In genomic region chr1:134458139-134458727, GRCm38 (mm10) we compare ENCODE assay signal across 27 mouse cellular contexts. TPM values are rescaled to one million over a fixed set of nuclear protein-coding genes. Genes with fewer than 3 reads are reported as not detected.
A peak's percentile ranks its signal among the peaks of the same experiment; 100 is the strongest.
DNase-seq lines count a peak whose midpoint lies in the region; ATAC-seq and TF ChIP-seq lines count a peak whose summit lies in the region.
"Had no signal": no experiment of that assay in that cellular context is flagged by ENCODE, and none has a peak within 500 bp of the region (broad histone marks: within the 10 kb centered on the region; RNA-seq: fewer than 3 reads in every experiment).

No protein-coding gene starts in this region.

- no peaks in the 10 kb centered on the region for H3K9me3 ChIP-seq in liver, embryonic 12.5 days (replicated peaks)
- H3K9me3 ChIP-seq in liver, embryonic 11.5 days (ENCODE audit: control insufficient read depth, low read length), result no peaks in the 10 kb centered on the region
- no peaks in the 10 kb centered on the region for H3K9me3 ChIP-seq in liver, embryonic 14.5 days (ENCODE audit: control insufficient read depth, low read length)
- H3K9me3 ChIP-seq in megakaryocyte, embryonic 14.5 days, result no peaks in the 10 kb centered on the region
- no peaks in the 10 kb centered on the region for H3K9me3 ChIP-seq in forebrain, embryonic 11.5 days (ENCODE audit: control insufficient read depth, low read length)
- H3K9me3 ChIP-seq: embryonic facial prominence, embryonic 15.5 days; forebrain, embryonic 13.5 days; heart, embryonic 10.5 days; heart, embryonic 15.5 days; hindbrain, embryonic 12.5 days; neural tube, embryonic 12.5 days had no signal

- WGBS in liver, embryonic 12.5 days (ENCODE audit: insufficient replicate concordance), result 81% methylated on average over 7 of the region's 7 CpGs
- 84% methylated on average over 7 of the region's 7 CpGs for WGBS in liver, embryonic 11.5 days
- WGBS in liver, embryonic 14.5 days (ENCODE audit: insufficient replicate concordance), result 80% methylated on average over 7 of the region's 7 CpGs
- WGBS in forebrain, embryonic 11.5 days, result 93% methylated on average over 7 of the region's 7 CpGs

- TF ChIP-seq EP300 in liver, embryonic 14.5 days (IDR thresholded peaks at IDR 0.05; ENCODE audit: low read depth), result no peak

- H3K4me1 ChIP-seq in liver, embryonic 12.5 days, result peaks cover 75% of the 10 kb centered on the region
- peaks cover 17% of the 10 kb centered on the region for H3K4me1 ChIP-seq in liver, embryonic 11.5 days (replicated peaks; ENCODE audit: control insufficient read depth, insufficient read depth, low read length)
- peaks cover 33 to 34% of the 10 kb centered on the region in 2 experiments for H3K4me1 ChIP-seq in liver, embryonic 14.5 days (replicated peaks; ENCODE audit: control insufficient read depth in 2 of 2, insufficient read depth in 2 of 2, low read length in 1 of 2)
- peaks cover 43% of the 10 kb centered on the region for H3K4me1 ChIP-seq in megakaryocyte, embryonic 14.5 days
- peaks cover 3% of the 10 kb centered on the region; the same call in 1 of the 2 replicates for H3K4me1 ChIP-seq in forebrain, embryonic 11.5 days (replicated peaks; ENCODE audit: control insufficient read depth, insufficient read depth, low read length)

- no peak overlapping the region for H3K4me3 ChIP-seq in liver, embryonic 12.5 days
- H3K4me3 ChIP-seq in liver, embryonic 11.5 days (ENCODE audit: low read depth, low read length), result no peak overlapping the region
- H3K4me3 ChIP-seq in liver, embryonic 14.5 days (ENCODE audit: insufficient read depth in 1 of 2, low read depth in 2 of 2, low read length in 2 of 2), result no peak overlapping the region
- H3K4me3 ChIP-seq in megakaryocyte, embryonic 14.5 days (replicated peaks), result peak overlapping the region; percentile 17
- no peak overlapping the region for H3K4me3 ChIP-seq in left cerebral cortex, adult 2 months
- no peak overlapping the region for H3K4me3 ChIP-seq in forebrain, embryonic 11.5 days (ENCODE audit: low read depth, low read length)
- H3K4me3 ChIP-seq: embryonic facial prominence, embryonic 15.5 days; forebrain, embryonic 13.5 days; heart, embryonic 10.5 days; heart, embryonic 15.5 days; hindbrain, embryonic 12.5 days; neural tube, embryonic 12.5 days had no signal

- 0 out of 2 replicates have a peak, but pooled peaks cover 5% of the 10 kb centered on the region for H3K27me3 ChIP-seq in liver, embryonic 12.5 days (replicated peaks)
- H3K27me3 ChIP-seq in liver, embryonic 11.5 days (replicated peaks; ENCODE audit: control insufficient read depth, insufficient read depth, low read length), result no peaks in the 10 kb centered on the region
- H3K27me3 ChIP-seq in liver, embryonic 14.5 days (ENCODE audit: control insufficient read depth, insufficient read depth, low read length), result no peaks in the 10 kb centered on the region
- H3K27me3 ChIP-seq in megakaryocyte, embryonic 14.5 days (replicated peaks), result no peaks in the 10 kb centered on the region
- no peaks in the 10 kb centered on the region for H3K27me3 ChIP-seq in forebrain, embryonic 11.5 days (ENCODE audit: control insufficient read depth, insufficient read depth, low read length)
- H3K27me3 ChIP-seq: embryonic facial prominence, embryonic 15.5 days; forebrain, embryonic 13.5 days; heart, embryonic 15.5 days; hindbrain, embryonic 12.5 days; neural tube, embryonic 12.5 days had no signal

- H3K4me2 ChIP-seq in liver, embryonic 12.5 days, result no peak overlapping the region
- H3K4me2 ChIP-seq in liver, embryonic 11.5 days, result no peak overlapping the region
- H3K4me2 ChIP-seq in liver, embryonic 14.5 days (ENCODE audit: low read depth), result peak overlapping the region; percentile 80
- no peak overlapping the region for H3K4me2 ChIP-seq in forebrain, embryonic 11.5 days (ENCODE audit: low read depth, low read length, severe bottlenecking)
- H3K4me2 ChIP-seq: embryonic facial prominence, embryonic 15.5 days; forebrain, embryonic 13.5 days; heart, embryonic 15.5 days; hindbrain, embryonic 12.5 days; neural tube, embryonic 12.5 days had no signal

- DNase-seq in liver, embryonic 11.5 days (ENCODE audit: low spot score), result no peak
- peak; percentile 38 for DNase-seq in R1 (ENCODE audit: low read depth, low spot score)
- DNase-seq in liver, embryonic 14.5 days (ENCODE audit: low read depth in 3 of 3, low spot score in 3 of 3), result no peak
- no peak for DNase-seq in embryo, embryonic 10.5 days (ENCODE audit: low spot score)
- DNase-seq in left cerebral cortex, adult 2 months (ENCODE audit: extremely low spot score in 1 of 2, low spot score in 2 of 2), result no peak
- DNase-seq in forebrain, embryonic 11.5 days (ENCODE audit: low spot score), result no peak
- DNase-seq: adrenal gland, adult 8-10 months; cerebellum, adult 8-10 months; cerebellum, postnatal 25 days; gastrocnemius, postnatal 10 days; kidney, adult 9 months; kidney, postnatal 10 days; layer of hippocampus, postnatal 36 days; lung, adult 2 months; midbrain, embryonic 14.5 days; right cerebral cortex, adult 18-20 months; spleen, adult 18-20 months; thymus, postnatal 14 days had no signal

- H3K9ac ChIP-seq in liver, embryonic 12.5 days, result no peak overlapping the region
- H3K9ac ChIP-seq in liver, embryonic 11.5 days (ENCODE audit: low read depth, low read length), result no peak overlapping the region
- H3K9ac ChIP-seq in liver, embryonic 14.5 days (replicated peaks), result no peak overlapping the region
- no peak overlapping the region for H3K9ac ChIP-seq in forebrain, embryonic 11.5 days (ENCODE audit: low read length)
- H3K9ac ChIP-seq: embryonic facial prominence, embryonic 15.5 days; forebrain, embryonic 13.5 days; heart, embryonic 15.5 days; hindbrain, embryonic 12.5 days; neural tube, embryonic 12.5 days had no signal

- intact Hi-C loops in left cerebral cortex, adult 2 months (cut with DNase I), result loop anchor here (5.0 kb wide), 1 partner anchor 34 kb away; the partner anchor contains the start of gene Rabif

- peaks cover 53% of the 10 kb centered on the region for H3K36me3 ChIP-seq in liver, embryonic 12.5 days
- H3K36me3 ChIP-seq in liver, embryonic 11.5 days (ENCODE audit: control insufficient read depth, insufficient read depth, low read length), result peaks cover 16% of the 10 kb centered on the region
- H3K36me3 ChIP-seq in liver, embryonic 14.5 days (replicated peaks; ENCODE audit: control insufficient read depth, insufficient read depth, low read depth), result peaks cover 42% of the 10 kb centered on the region
- H3K36me3 ChIP-seq in megakaryocyte, embryonic 14.5 days (replicated peaks; ENCODE audit: low read length), result peaks cover 33% of the 10 kb centered on the region
- H3K36me3 ChIP-seq in forebrain, embryonic 11.5 days (ENCODE audit: control insufficient read depth, insufficient read depth, low read length), result no peaks in the 10 kb centered on the region

- peak overlapping the region; percentile 63 for H3K27ac ChIP-seq in liver, embryonic 12.5 days
- no peak overlapping the region for H3K27ac ChIP-seq in liver, embryonic 11.5 days (ENCODE audit: low read depth, low read length)
- H3K27ac ChIP-seq in liver, embryonic 14.5 days, result peak overlapping the region; percentile 29; the same call in 1 of the 2 replicates
- H3K27ac ChIP-seq in left cerebral cortex, adult 2 months, result no peak overlapping the region
- no peak overlapping the region for H3K27ac ChIP-seq in forebrain, embryonic 11.5 days (ENCODE audit: low read depth, low read length)
- H3K27ac ChIP-seq: embryonic facial prominence, embryonic 15.5 days; forebrain, embryonic 13.5 days; heart, embryonic 10.5 days; heart, embryonic 15.5 days; hindbrain, embryonic 12.5 days; neural tube, embryonic 12.5 days had no signal

- no peak for TF ChIP-seq CTCF in liver, embryonic 14.5 days (IDR thresholded peaks at IDR 0.05; ENCODE audit: low read depth)
- no peak for TF ChIP-seq CTCF in left cerebral cortex, adult 2 months (IDR thresholded peaks at IDR 0.05)

- ATAC-seq in liver, embryonic 12.5 days, result no peak
- ATAC-seq in liver, embryonic 11.5 days (replicated peaks; ENCODE audit: low FRiP score), result no peak
- no peak for ATAC-seq in liver, embryonic 14.5 days (ENCODE audit: insufficient read depth)
- no peak for ATAC-seq in forebrain, embryonic 11.5 days (replicated peaks; ENCODE audit: low FRiP score)
- ATAC-seq: forebrain, embryonic 13.5 days; intestine, embryonic 16.5 days had no signal

RNA-seq across cellular contexts. Expression of gene Klhl12, which starts 2.9 kb away (rescaled TPM):
- polyA plus RNA-seq in liver, embryonic 12.5 days (2016; fragmentation: Nextera tagmentation; extraction: Ambion mirVana), result 40.2 and 41.7 TPM in 2 replicates
- 44.5 and 46.0 TPM in 2 replicates for polyA plus RNA-seq in liver, embryonic 11.5 days (2014; fragmentation: Nextera tagmentation; extraction: Ambion mirVana)
- polyA plus RNA-seq in liver, embryonic 14.5 days (2012; rRNA removed), result 12.1 and 17.9 TPM in 2 replicates
- 28.0 and 31.6 TPM in 2 replicates for polyA plus RNA-seq in liver, embryonic 14.5 days (2014; fragmentation: Nextera tagmentation; extraction: Ambion mirVana)
- 0.20 TPM in 1 of 2 replicates, not detected in the other for polyA plus RNA-seq in megakaryocyte, embryonic 14.5 days (2012; ENCODE audit: insufficient read depth, low replicate concordance)
- total RNA-seq in left cerebral cortex, adult 2 months (2021), result 10 to 100 TPM; 36.1 to 38.9 TPM
- polyA plus RNA-seq in forebrain, embryonic 11.5 days (2014; fragmentation: Nextera tagmentation; extraction: Ambion mirVana), result 34.1 and 36.3 TPM in 2 replicates

RNA-seq across cellular contexts. Expression of gene Rabif, which starts 36.2 kb away (rescaled TPM):
- polyA plus RNA-seq in liver, embryonic 12.5 days (2016; fragmentation: Nextera tagmentation; extraction: Ambion mirVana), result 23.5 and 24.2 TPM in 2 replicates
- 35.3 and 37.6 TPM in 2 replicates for polyA plus RNA-seq in liver, embryonic 11.5 days (2014; fragmentation: Nextera tagmentation; extraction: Ambion mirVana)
- polyA plus RNA-seq in liver, embryonic 14.5 days (2012; rRNA removed), result 8.9 and 9.7 TPM in 2 replicates
- 16.8 and 18.2 TPM in 2 replicates for polyA plus RNA-seq in liver, embryonic 14.5 days (2014; fragmentation: Nextera tagmentation; extraction: Ambion mirVana)
- polyA plus RNA-seq in megakaryocyte, embryonic 14.5 days (2012; ENCODE audit: insufficient read depth, low replicate concordance), result 4.8 and 5.0 TPM in 2 replicates
- 10 to 100 TPM; 25.8 to 28.6 TPM for total RNA-seq in left cerebral cortex, adult 2 months (2021)
- 42.7 and 45.3 TPM in 2 replicates for polyA plus RNA-seq in forebrain, embryonic 11.5 days (2014; fragmentation: Nextera tagmentation; extraction: Ambion mirVana)

RNA-seq across cellular contexts. Expression of gene Adipor1, which starts 43.1 kb away (rescaled TPM):
- 113 and 114 TPM in 2 replicates for polyA plus RNA-seq in liver, embryonic 12.5 days (2016; fragmentation: Nextera tagmentation; extraction: Ambion mirVana)
- 91.7 and 99.2 TPM in 2 replicates for polyA plus RNA-seq in liver, embryonic 11.5 days (2014; fragmentation: Nextera tagmentation; extraction: Ambion mirVana)
- 56.1 and 59.6 TPM in 2 replicates for polyA plus RNA-seq in liver, embryonic 14.5 days (2012; rRNA removed)
- polyA plus RNA-seq in liver, embryonic 14.5 days (2014; fragmentation: Nextera tagmentation; extraction: Ambion mirVana), result 126 and 134 TPM in 2 replicates
- 65.2 and 119 TPM in 2 replicates for polyA plus RNA-seq in megakaryocyte, embryonic 14.5 days (2012; ENCODE audit: insufficient read depth, low replicate concordance)
- total RNA-seq in left cerebral cortex, adult 2 months (2021), result 10 to 100 TPM; 55.9 to 58.2 TPM
- 77.0 and 77.8 TPM in 2 replicates for polyA plus RNA-seq in forebrain, embryonic 11.5 days (2014; fragmentation: Nextera tagmentation; extraction: Ambion mirVana)

RNA-seq across cellular contexts. Expression of gene Cyb5r1, which starts 52.9 kb away (rescaled TPM):
- polyA plus RNA-seq in liver, embryonic 12.5 days (2016; fragmentation: Nextera tagmentation; extraction: Ambion mirVana), result 23.0 and 24.8 TPM in 2 replicates
- 34.3 and 36.9 TPM in 2 replicates for polyA plus RNA-seq in liver, embryonic 11.5 days (2014; fragmentation: Nextera tagmentation; extraction: Ambion mirVana)
- polyA plus RNA-seq in liver, embryonic 14.5 days (2012; rRNA removed), result 13.0 and 14.9 TPM in 2 replicates
- 10.8 and 10.9 TPM in 2 replicates for polyA plus RNA-seq in liver, embryonic 14.5 days (2014; fragmentation: Nextera tagmentation; extraction: Ambion mirVana)
- 10.9 TPM in 1 of 2 replicates, not detected in the other for polyA plus RNA-seq in megakaryocyte, embryonic 14.5 days (2012; ENCODE audit: insufficient read depth, low replicate concordance)
- 10 to 100 TPM; 20.3 to 23.3 TPM for total RNA-seq in left cerebral cortex, adult 2 months (2021)
- 24.5 and 25.8 TPM in 2 replicates for polyA plus RNA-seq in forebrain, embryonic 11.5 days (2014; fragmentation: Nextera tagmentation; extraction: Ambion mirVana)

Comparison
In these comparisons a context has a peak if more than half of its experiments do, and no peak if none do; other contexts are left out.
1. H3K27ac ChIP-seq: peak in liver, embryonic 12.5 days (single experiment) and liver, embryonic 14.5 days (single experiment); none in liver, embryonic 11.5 days (single experiment), left cerebral cortex, adult 2 months (single experiment) and forebrain, embryonic 11.5 days (single experiment).
2. RNA of gene Klhl12, which starts 2.9 kb away (polyA plus RNA-seq): 44.5 to 46.0 TPM in liver, embryonic 11.5 days, 40.2 to 41.7 TPM in liver, embryonic 12.5 days, 34.1 to 36.3 TPM in forebrain, embryonic 11.5 days and 12.1 to 31.6 TPM in liver, embryonic 14.5 days; 0.20 TPM in megakaryocyte, embryonic 14.5 days; every median in the first group is over 10 times any median in the second.